Mouse (Mus musculus) ES-Bruce4 (cell line): ENCODE measurements around the gene A330070K13Rik. TPM values are rescaled to one million over a fixed set of nuclear protein-coding genes. Genes with fewer than 3 reads are reported as not detected.

Source experiments
- H3K27ac ChIP-seq: 2 replicates; pipeline ENCODE4 v1.5.1; 2012; ENCODE audit warnings: low read length, inconsistent platforms; ENCODE audit not compliant: insufficient read depth
- H3K27me3 ChIP-seq: 2 replicates; pipeline ENCODE4 v1.6.1; 2012; ENCODE audit warnings: mild to moderate bottlenecking, low read length, inconsistent platforms; ENCODE audit not compliant: control insufficient read depth, poor library complexity, insufficient read depth, severe bottlenecking
- H3K36me3 ChIP-seq: 2 replicates; pipeline ENCODE4 v1.6.1; 2012; ENCODE audit warnings: inconsistent platforms, mild to moderate bottlenecking, low read length, moderate library complexity; ENCODE audit not compliant: control insufficient read depth, poor library complexity, insufficient read depth, severe bottlenecking
- H3K4me1 ChIP-seq: one replicate; pipeline ENCODE4 v1.8.1; 2011; ENCODE audit warnings: low read length; ENCODE audit not compliant: control insufficient read depth, insufficient read depth
- H3K4me3 ChIP-seq: 2 replicates; pipeline ENCODE4 v1.5.1; 2011; ENCODE audit warnings: low read depth, mild to moderate bottlenecking, low read length
- H3K9ac ChIP-seq: 2 replicates; pipeline ENCODE4 v1.6.1; 2012; ENCODE audit warnings: low read depth, mild to moderate bottlenecking, inconsistent platforms; ENCODE audit not compliant: poor library complexity, severe bottlenecking
- H3K9me3 ChIP-seq: replicated peaks from 2 replicates; pipeline ENCODE4 v1.6.1; 2012; ENCODE audit warnings: mild to moderate bottlenecking, low read length, inconsistent platforms; ENCODE audit not compliant: control insufficient read depth, poor library complexity, insufficient read depth, severe bottlenecking
- CTCF ChIP-seq: IDR thresholded peaks from one replicate; pipeline ENCODE4 v1.8.1; 2011; ENCODE audit warnings: low read depth, low read length
- EP300 ChIP-seq: IDR thresholded peaks from 2 replicates; pipeline ENCODE4 v1.6.1; 2011; ENCODE audit warnings: low read depth, low read length; ENCODE audit not compliant: insufficient read depth
- POLR2A ChIP-seq: IDR thresholded peaks from one replicate; pipeline ENCODE4 v1.8.1; 2011; ENCODE audit warnings: low read length; ENCODE audit not compliant: insufficient read depth
- polyA plus RNA-seq: library from polyadenylated mRNA; stranded (reverse); fragments of >200 nt; gene quantifications from 2 replicates; pipeline ENCODE4 v1.2.4, GENCODE M21; 2011; ENCODE audit warnings: low read depth; ENCODE audit not compliant: missing spikeins, insufficient read depth, insufficient read length

Gene A330070K13Rik
- polyA plus RNA-seq, 1 experiment = not detected

GRCm38 (mm10) chr5:130335462-130335861, 49.0 kb downstream of the A330070K13Rik start:
- Histone ChIP-seq H3K9ac (no peak overlapping the region), H3K4me3 (no peak overlapping the region), H3K9me3 (no peaks in the 10 kb centered on the region), H3K27me3 (no peaks in the 10 kb centered on the region), H3K4me1 (no peaks in the 10 kb centered on the region), H3K36me3 (peaks cover 8% of the 10 kb centered on the region), H3K27ac (no peak overlapping the region)
- TF ChIP-seq CTCF (no peak), EP300 (no peak), POLR2A (no peak)

GRCm38 (mm10) chr5:130333971-130334370, 50.5 kb downstream of the A330070K13Rik start:
- no peaks in the 10 kb centered on the region for H3K27me3 ChIP-seq
- H3K36me3 ChIP-seq = peaks cover 7% of the 10 kb centered on the region
- H3K4me3 ChIP-seq = no peak overlapping the region
- no peak overlapping the region for H3K9ac ChIP-seq
- H3K27ac ChIP-seq = no peak overlapping the region
- no peaks in the 10 kb centered on the region for H3K4me1 ChIP-seq
- no peaks in the 10 kb centered on the region for H3K9me3 ChIP-seq
- TF ChIP-seq POLR2A (no peak), EP300 (no peak), CTCF (no peak)

GRCm38 (mm10) chr5:130333566-130333965, 50.9 kb downstream of the A330070K13Rik start:
- no peak overlapping the region for H3K4me3 ChIP-seq
- H3K9me3 ChIP-seq = no peaks in the 10 kb centered on the region
- H3K27ac ChIP-seq = no peak overlapping the region
- TF ChIP-seq CTCF = no peak
- TF ChIP-seq POLR2A = no peak
- no peak for TF ChIP-seq EP300
- H3K4me1 ChIP-seq = no peaks in the 10 kb centered on the region
- no peak overlapping the region for H3K9ac ChIP-seq
- H3K36me3 ChIP-seq = peaks cover 9% of the 10 kb centered on the region
- H3K27me3 ChIP-seq = no peaks in the 10 kb centered on the region

GRCm38 (mm10) chr5:130331206-130331605, 53.2 kb downstream of the A330070K13Rik start:
- H3K9ac ChIP-seq = no peak overlapping the region
- H3K27ac ChIP-seq = no peak overlapping the region
- TF ChIP-seq POLR2A = no peak
- TF ChIP-seq EP300 = no peak
- no peak for TF ChIP-seq CTCF
- no peaks in the 10 kb centered on the region for H3K9me3 ChIP-seq
- no peak overlapping the region for H3K4me3 ChIP-seq
- no peaks in the 10 kb centered on the region for H3K4me1 ChIP-seq
- peaks cover 8% of the 10 kb centered on the region for H3K36me3 ChIP-seq
- no peaks in the 10 kb centered on the region for H3K27me3 ChIP-seq

DNA sequence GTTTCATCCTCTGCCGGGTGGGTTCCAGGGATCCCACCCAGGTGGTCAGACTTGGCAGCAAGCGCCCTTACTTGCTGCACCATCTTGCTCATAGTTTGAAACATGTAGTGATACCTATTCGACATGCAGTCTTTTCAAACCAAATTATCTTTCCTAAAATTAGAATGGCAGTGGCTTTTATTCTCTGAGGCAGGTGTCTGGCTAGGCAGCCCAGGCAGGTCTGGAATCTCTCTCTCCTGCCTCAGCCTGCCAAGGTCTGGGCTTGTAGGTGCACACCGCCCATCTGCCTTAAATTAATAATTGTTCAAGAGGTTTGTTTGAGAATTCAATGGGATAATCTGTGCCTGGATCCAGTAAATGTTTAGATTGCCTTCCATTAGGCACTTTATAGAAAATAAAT, 53.6 kb downstream of the A330070K13Rik start:
- Histone ChIP-seq H3K9me3 (no peaks in the 10 kb centered on the region), H3K4me3 (no peak overlapping the region), H3K27me3 (no peaks in the 10 kb centered on the region), H3K27ac (no peak overlapping the region), H3K4me1 (no peaks in the 10 kb centered on the region), H3K36me3 (peaks cover 10% of the 10 kb centered on the region), H3K9ac (no peak overlapping the region)
- no peak for TF ChIP-seq CTCF
- no peak for TF ChIP-seq EP300
- TF ChIP-seq POLR2A = no peak

DNA sequence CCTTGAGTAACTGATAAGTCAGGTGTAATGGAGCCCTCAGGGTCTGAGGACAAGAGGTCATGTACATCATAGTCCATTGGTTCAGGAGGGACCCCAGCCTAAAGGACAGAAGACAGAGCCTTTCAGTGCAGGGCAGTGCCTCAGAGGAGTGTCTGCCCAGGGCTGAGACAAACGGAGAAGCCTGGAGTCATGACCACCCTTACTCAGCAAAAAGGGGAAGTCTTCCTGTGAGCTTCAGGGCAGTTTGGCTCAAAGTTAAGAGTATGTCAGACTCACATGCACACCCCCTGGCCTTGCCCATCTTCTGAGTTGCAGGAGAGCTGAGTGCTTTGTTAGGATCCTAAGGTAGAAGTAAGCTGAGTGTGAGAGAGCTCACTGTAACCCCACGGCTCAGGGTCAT, 54.5 kb downstream of the A330070K13Rik start:
- Histone ChIP-seq H3K27me3 (no peaks in the 10 kb centered on the region), H3K36me3 (peaks cover 8% of the 10 kb centered on the region; the same call in 1 of the 2 replicates), H3K4me1 (no peaks in the 10 kb centered on the region), H3K9ac (no peak overlapping the region), H3K4me3 (no peak overlapping the region), H3K27ac (no peak overlapping the region), H3K9me3 (no peaks in the 10 kb centered on the region)
- TF ChIP-seq POLR2A (no peak), EP300 (no peak), CTCF (no peak)

Other genes with a start within 250 kb of the A330070K13Rik start
- 0.97 and 1.8 TPM in 2 replicates for gene Kctd7, start 239.8 kb downstream of the A330070K13Rik start, polyA plus RNA-seq
- 29.9 and 34.8 TPM in 2 replicates for gene Rabgef1, start 212.8 kb downstream of the A330070K13Rik start, polyA plus RNA-seq
- gene Tmem248, start 167.6 kb downstream of the A330070K13Rik start, polyA plus RNA-seq = 60.2 and 63.9 TPM in 2 replicates
- gene Sbds, start 129.1 kb downstream of the A330070K13Rik start, polyA plus RNA-seq = 66.8 and 68.5 TPM in 2 replicates
- 27.7 and 27.8 TPM in 2 replicates for gene Tyw1, start 129.0 kb downstream of the A330070K13Rik start, polyA plus RNA-seq
- gene Caln1, start 15.2 kb downstream of the A330070K13Rik start, polyA plus RNA-seq = 0.28 and 0.32 TPM in 2 replicates